Comparison of ENCODE assay signal across 12 mouse cellular contexts in genomic region chr5:14224509-14224908, GRCm38 (mm10).
"Had no signal": no experiment of that assay in that cellular context is flagged by ENCODE, and none has a peak within 500 bp of the region (broad histone marks: within the 10 kb centered on the region; RNA-seq: fewer than 3 reads in every experiment).

No protein-coding gene starts in this region.

- H3K4me2 ChIP-seq: limb, embryonic 15.5 days; liver, embryonic 12.5 days; lung, embryonic 15.5 days; midbrain, embryonic 12.5 days; stomach, embryonic 15.5 days had no signal

- H3K9ac ChIP-seq: limb, embryonic 15.5 days; liver, embryonic 12.5 days; lung, embryonic 15.5 days; midbrain, embryonic 12.5 days; stomach, embryonic 15.5 days had no signal

- ATAC-seq: liver, embryonic 12.5 days had no signal

- H3K4me3 ChIP-seq: limb, embryonic 15.5 days; liver, embryonic 12.5 days; lung, embryonic 15.5 days; megakaryocyte, embryonic 14.5 days; midbrain, embryonic 12.5 days; stomach, embryonic 15.5 days had no signal

- H3K27ac ChIP-seq: kidney, postnatal 0 days; limb, embryonic 15.5 days; liver, embryonic 12.5 days; lung, embryonic 15.5 days; midbrain, embryonic 12.5 days; stomach, embryonic 15.5 days had no signal

- H3K36me3 ChIP-seq: limb, embryonic 15.5 days; liver, embryonic 12.5 days; lung, embryonic 15.5 days; midbrain, embryonic 12.5 days; stomach, embryonic 15.5 days had no signal

- H3K27me3 ChIP-seq: limb, embryonic 15.5 days; liver, embryonic 12.5 days; lung, embryonic 15.5 days; megakaryocyte, embryonic 14.5 days; midbrain, embryonic 12.5 days; stomach, embryonic 15.5 days had no signal

- H3K9me3 ChIP-seq: limb, embryonic 15.5 days; liver, embryonic 12.5 days; lung, embryonic 15.5 days; midbrain, embryonic 12.5 days; stomach, embryonic 15.5 days had no signal

- DNase-seq: kidney, adult 11 months; kidney, postnatal 36 days; lung, postnatal 4 days; right cerebral cortex, postnatal 14 days; thymus, postnatal 14 days had no signal

- H3K4me1 ChIP-seq: limb, embryonic 15.5 days; liver, embryonic 12.5 days; lung, embryonic 15.5 days; megakaryocyte, embryonic 14.5 days; midbrain, embryonic 12.5 days; stomach, embryonic 15.5 days had no signal
